Mouse (Mus musculus) lung, postnatal 0 days (tissue): ENCODE measurements around the gene Nme1.

ENCODE experiments used
- CTCF ChIP-seq: IDR thresholded peaks from 2 replicates; pipeline ENCODE4 v1.5.1; 2016; ENCODE audit warnings: antibody characterized with exemption, mild to moderate bottlenecking
- EP300 ChIP-seq: IDR thresholded peaks from 2 replicates; pipeline ENCODE4 v1.6.1; 2016; ENCODE audit warnings: antibody characterized with exemption, mild to moderate bottlenecking, control low read depth

DNA sequence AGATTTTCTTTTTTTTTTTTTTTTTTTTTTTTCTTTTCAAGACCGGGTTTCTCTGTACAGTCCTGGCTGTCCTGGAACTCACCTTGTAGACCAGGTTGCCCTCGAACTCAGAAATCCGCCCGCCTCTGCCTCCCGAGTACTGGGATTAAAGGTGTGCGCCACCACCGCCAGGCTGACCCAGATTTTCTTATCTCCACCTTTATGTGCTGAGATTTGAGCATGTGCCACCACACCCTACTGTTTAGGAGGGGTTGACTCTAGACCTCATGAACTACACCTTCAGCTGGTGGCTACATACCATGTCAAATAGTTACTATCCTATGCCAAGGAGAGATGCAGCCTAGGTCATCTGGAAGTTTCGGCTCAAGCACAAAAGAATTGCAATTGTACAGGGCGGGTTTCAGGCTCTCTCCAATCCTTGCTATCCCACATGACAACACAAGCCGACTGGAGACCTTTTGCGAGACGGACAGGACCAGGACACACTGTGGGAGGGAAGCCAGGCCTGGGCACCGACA lies 13.5 kb downstream of the Nme1 start:
- TF ChIP-seq CTCF, result no peak
- no peak for TF ChIP-seq EP300
